Mouse (Mus musculus): ENCODE data around the gene Son. TPM values are rescaled to one million over a fixed set of nuclear protein-coding genes. Genes with fewer than 3 reads are reported as not detected.

Son gene
- total RNA-seq (2021): 10 to 100 TPM; 89.3 to 90.5 TPM
- long read RNA-seq, experiment 1, full-length matches to known transcripts: 1 of 49 reads
- long read RNA-seq, experiment 1, partial matches to known transcripts: 42 of 49 reads
- long read RNA-seq, experiment 1, other reads (novel, unspliced or antisense): 6 of 49 reads
- long read RNA-seq, experiment 2, full-length matches to known transcripts: 2 of 44 reads
- long read RNA-seq, experiment 2, partial matches to known transcripts: 37 of 44 reads
- long read RNA-seq, experiment 2, other reads (novel, unspliced or antisense): 5 of 44 reads

DNA sequence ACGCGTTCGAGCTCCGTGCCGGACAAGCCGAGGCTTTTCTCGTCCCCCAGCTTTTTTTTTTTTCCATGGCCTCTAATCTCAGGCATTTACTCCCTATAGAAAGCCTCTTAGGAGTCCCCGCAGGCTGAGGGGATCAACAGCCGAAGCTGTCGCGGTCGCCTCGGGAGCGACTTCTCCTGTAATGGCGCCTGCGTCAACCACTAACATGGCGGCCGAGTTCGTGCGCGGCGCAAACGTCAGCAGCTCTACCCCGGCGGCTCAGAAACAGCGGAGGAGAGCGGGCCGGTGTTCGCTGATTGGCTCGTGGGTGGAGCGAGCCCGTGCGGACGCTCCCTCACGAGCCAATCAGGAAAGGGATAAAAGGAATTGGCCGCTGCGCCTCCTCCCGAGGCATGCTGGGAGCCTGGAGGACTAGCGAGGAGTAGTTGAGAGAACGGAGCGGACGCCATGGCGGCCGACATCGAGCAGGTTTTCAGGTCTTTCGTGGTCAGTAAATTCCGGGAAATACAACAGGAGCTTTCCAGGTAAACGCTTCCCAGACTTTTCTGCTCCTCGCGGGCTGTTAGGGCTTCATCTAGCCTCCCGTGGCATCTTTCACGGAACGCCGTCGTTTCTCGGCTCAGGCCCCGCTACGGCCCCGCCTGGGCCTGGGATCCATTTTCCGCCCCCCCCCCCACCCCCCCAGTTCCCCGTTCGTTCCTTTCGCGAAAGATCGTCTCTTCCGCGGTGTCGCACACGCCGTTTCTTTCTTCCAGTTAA lies at the start of gene Son:
TSS of gene Son (plus strand) at position 46 of the 759 bp plus-strand sequence.
- DNase-seq: peak; percentile 98

DNA sequence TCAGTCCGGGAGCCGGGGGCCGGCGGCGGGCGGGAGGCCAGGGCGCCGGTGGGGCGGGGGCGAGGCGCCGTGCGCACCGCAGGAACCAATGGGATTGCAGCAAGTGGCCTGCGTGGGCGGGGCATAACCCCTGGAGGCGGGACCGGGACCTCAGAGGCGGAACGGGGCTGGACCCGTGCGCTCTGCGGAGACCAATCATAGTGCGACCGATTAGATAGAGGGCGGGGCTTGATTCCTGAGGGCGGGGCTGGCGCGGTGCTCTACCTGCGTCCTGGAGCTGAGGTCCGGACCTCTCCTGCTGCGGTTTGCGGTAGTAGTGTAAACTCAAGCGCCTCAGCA lies 49.7 kb upstream of the Son start, which contains the start of gene Tmem50b:
TSS of gene Tmem50b (minus strand) at position 129 of the 339 bp plus-strand sequence.
- DNase-seq: peak; percentile 99

DNA sequence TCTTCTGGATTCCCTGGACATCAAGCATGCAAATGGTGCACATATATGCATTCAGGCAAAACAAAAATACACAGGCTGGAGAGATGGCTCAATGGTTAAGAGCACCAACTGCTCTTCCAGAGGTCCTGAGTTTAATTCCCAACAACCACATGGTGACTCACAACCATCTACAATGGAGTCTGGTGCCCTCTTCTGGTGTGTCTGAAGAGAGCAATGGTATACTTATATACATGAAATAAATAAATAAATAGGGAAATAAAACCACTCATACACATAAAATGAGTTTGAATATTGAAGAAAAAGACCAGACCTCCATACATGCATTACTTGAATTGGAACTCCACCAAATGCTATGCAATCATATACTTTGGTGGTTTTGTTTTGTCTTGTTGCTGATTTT lies 48.1 kb upstream of the Son start:
- no peak for DNase-seq

DNA sequence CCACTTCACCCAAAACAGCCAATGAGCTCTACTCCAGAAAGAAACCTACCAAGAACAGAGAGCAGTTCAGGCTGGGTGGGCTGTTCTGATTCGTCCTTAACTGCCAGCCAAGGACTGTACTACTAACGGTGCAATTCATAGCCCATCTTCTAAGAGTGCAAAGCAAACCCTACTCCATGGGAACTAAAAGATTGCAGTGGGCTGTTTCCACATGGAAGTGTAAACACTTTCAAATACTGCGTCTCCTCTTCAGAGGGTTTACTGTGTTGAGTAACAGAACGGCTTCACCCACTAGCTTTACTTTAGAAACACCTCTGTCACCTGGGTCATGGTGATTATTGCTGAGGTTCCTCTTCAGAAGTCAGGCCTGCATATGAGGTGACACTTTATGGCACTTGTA lies 46.2 kb upstream of the Son start:
- no peak for DNase-seq

DNA sequence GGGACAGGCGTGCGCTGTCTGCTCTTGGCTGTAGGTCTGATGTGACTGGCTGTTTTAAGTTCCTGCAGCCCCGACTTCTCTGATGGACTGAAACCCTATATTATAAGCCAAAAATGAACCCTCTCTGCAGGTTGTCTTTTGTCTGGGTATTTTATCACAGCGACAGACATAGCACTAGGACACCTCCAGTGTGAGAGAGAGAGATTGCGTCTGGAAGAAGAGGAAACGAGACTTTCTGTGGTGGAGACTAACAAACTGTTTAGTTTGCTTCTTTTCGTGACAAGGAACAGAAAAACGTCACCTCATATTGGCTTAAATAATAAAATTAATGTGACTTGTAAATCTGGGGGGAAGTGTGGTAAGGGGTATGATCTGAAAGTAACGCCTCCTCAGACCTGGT lies 45.6 kb upstream of the Son start:
- no peak for DNase-seq

DNA sequence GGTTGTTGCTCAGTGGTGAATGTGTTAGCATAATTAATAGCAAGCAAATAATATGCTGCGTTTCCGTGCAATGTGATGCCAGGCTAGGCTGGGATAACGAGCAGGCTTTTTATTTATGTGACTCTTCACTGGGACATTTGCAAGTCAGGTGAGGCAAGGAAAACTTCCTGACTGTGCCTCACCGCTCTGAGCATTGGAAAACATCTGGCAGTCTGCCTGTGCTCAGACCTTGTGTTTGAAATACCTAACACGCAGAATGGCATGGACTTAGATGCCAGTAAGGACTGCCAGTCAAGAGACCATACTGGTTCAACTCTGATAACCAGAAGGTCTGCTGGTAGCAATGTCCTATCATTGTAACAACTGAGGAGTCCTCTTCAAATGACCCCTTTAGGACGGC lies 42.1 kb upstream of the Son start:
- no peak for DNase-seq

DNA sequence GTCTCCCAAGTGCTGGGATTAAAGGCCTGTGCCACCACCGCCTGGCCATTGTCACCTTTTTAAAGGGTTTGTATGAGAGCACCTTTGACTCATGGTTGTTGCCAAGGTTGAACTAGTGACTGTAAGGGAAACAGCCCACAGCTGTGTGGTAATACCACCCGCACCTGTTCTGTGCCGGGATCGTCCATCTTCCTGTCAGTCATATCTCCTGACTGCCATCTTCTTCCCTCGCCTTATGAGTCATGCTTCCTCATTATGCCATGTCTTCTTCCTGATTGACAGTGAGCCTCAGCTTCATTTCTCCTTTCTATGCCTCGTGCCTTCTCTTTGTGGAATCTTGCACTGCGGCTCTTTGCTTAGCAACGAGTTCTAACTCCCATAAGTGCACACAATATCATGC lies 40.3 kb upstream of the Son start:
- no peak for DNase-seq

DNA sequence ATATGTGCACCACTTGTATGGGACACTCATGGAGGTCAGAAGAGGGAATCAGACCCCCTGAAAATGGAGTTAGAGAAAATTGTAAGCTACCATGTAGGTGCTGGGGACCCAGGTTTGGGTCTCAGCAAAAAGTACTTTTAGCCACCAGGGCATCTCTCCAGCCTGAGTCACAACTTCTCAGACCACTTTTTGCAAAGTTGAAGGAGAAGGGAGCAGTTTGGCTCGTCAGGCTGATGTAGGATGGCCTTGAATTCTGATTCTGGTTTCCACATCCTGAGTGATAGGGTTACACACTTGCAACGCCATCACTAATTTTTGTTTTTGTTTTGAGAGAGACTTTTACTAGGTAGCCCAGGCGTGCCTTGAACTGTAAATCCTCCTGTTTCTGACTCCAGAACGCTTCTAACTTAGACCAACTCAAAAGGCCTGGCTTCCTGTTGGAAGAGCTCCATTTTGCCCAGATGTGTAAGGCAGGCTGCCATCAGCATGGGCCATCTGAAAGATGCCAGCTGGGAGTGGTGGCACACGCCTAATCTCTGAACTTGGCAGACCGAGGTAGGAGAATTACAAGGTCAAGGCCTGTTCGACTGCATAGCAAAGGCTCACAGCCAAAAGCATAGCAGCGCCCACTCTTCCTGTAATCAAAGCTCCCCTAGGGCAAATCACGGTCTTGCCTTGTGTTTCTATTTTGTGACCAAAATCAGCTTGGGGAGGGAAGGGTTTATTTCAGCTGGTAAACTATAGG lies 37.6 kb upstream of the Son start:
- DNase-seq: peak; percentile 24

DNA sequence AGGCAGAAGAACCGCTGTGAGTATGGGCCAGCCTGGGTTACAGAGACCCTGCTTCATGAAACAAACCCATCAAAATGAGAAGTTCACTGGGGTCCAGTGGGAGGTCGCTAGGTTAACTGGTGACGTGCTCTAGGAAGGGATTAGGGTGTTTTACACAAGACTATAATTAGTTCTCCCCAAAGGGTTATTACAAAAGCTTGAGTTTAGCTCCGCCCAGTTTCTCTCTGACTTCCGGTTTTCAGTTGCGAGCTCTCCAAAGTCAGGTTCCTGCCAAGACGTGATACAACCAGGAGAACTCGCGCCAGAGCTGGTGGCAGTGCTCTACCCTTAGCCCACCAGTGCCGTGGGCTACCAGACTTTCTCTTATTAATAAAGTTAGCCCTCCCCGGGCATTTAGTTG lies 36.1 kb upstream of the Son start:
- DNase-seq: no peak

DNA sequence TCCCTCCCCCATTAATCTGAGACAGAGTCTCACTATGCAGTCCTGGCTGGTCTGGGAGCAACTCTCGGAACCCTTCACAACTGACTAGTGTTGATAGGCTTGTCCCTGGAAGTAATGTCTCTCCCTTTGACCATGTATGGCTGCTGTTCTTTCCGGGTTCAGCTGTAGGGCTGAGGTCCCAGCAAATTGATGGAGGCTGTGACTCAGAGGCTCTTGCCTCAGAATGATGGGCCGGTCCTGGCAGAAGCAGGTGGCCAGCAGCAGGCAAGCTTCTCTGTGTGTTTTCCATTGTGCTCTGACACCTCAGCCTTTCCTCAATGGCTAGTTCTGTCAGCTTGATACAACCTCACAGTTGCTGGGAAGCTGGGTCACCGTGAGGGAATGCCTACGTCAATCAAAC lies 34.8 kb upstream of the Son start:
- no peak for DNase-seq

DNA sequence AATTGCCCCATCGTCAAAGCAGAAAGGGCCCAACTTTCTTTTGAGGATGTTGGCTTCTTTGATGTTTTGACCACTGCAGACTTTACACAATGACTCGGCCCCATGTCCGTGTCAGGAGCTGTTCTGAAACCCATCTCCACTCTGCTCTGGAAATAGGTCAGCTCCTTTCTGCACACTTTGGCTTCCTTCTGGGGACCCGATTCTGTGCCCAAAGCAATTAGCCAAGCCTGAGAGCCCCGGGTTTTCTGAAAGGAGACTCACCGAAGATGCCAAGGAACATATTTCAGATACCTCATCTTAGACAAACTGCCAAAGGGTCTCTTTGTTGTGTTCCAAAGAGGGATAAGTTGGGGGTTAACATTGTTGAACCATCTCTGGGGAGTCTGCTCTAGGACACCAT lies 32.8 kb upstream of the Son start:
- DNase-seq: no peak

DNA sequence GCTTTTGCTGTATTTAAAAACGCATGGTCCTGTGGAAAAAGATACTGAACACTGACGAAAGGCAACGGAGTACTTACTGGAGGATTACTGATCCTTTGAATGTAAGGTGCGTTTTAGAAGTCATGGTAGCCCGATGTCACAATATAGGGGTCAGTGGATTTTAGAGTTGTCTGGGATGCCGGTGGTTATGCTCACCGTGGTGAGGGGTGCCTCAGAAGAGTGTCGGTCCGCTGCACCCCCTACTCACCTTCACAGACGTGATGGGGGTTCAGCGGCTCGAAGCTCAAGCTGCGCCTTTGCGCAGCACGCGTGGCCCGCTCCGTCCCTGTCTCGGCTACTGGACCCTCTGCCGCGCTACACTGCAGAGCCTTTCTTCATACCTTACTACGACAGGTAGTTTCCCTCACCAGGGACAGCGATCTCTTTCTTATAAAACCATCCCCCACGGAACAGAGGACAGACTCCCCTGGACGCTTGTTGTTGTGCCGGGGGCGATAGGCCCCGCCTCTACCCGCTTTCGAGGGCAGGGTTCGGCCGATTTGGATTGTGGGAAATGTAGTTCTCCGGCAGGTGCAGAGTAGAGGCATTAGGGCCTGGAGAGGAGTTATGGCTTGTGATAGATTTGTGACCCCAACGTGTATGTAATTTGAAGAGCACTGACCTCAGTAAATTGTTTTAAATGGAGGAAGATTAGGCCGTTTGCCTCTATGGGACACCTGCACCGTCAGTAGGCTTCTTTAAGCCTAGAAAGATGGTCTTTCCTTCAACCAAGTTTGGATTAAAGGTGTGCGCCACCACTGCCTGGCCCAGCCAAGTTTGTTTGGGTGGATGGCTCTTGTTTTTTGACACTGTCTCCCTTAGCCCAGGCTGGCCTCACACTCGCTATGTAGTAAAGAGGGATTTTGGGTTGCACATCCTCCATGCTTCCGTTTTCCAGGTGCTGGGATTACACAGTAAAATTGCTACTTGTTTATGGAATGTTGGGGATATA lies 28.5 kb upstream of the Son start, which contains the start of gene Dnajc28:
TSS of gene Dnajc28 (minus strand) at position 516 of the 991 bp plus-strand sequence.
- peak; percentile 75 for DNase-seq

DNA sequence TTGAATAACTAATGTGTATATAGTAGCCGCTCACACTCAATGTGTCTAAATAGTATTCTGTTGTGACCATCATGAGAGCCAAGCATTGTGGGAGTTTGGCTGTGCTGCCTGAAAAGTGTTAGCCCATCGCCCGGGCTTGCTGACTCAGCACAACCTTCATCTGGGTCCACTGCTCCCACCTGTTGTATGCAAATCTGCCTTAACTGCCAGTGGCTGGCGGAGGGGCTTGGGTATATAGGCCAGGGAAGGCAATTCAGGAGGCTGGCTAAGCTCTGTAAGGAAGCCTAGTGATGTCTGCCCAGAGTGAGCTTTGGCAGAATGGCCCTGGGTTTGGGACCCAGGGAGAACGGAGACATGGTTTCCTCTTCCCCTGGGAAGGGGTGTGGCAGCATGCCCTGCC lies 27.1 kb upstream of the Son start:
- DNase-seq: no peak

DNA sequence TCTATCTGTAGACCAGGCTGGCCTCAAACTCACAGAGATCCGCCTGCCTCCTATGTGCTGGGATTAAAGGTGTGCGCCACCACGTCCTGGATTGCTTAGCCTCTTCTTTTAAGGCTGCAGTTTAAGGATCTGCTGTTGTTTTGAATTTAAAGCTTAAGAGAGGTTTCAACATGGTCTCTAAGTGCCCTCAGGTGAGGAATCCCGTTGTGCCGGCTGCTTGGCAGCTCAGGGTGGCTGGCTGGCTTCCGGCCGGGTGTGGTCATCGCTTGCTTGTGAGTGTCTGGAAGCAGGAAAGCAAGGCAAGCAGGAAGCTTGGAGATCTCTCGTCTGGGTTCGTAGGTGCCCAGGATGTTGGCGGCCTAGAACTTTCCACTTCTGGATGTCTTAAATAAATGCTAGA lies 26.3 kb upstream of the Son start:
- no peak for DNase-seq

DNA sequence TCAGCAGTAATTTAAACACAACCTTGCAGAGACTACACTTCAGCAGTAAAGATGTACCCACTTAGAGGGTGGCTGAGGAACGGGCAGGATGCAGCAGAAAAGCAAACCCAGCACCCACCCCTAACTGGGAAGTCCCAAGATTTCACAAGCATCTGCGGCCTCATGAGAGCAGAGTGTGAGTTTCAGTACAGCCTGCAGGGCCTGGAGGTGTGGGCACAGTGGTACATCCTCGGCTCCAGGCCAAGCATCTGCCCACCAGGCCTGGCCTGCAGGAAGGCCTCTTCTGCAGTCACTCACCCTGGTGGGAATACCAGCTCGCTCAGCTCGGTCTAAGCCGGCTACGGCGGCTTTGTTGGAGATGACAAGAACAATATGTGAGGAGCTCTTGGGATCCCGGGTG lies 24.2 kb upstream of the Son start:
- no peak for DNase-seq

DNA sequence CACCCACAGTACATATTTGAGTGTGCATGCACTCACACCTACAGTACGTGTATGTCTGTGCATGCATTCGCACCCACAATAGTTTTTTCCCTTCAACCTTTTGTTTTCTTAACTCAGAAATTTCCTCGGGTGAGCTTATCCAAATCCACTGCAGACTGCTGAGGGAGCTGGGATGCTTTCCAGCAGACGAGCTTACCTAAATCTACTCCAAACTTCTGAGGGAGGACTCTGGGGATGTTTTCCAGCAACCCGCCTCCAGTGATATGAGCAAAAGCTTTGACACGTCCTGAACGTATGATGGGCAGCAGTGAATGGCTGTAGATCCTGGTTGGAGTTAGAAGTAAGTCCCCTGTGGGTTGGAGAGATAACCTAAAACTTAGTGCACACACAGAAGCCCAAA lies 19.5 kb upstream of the Son start:
- no peak for DNase-seq

DNA sequence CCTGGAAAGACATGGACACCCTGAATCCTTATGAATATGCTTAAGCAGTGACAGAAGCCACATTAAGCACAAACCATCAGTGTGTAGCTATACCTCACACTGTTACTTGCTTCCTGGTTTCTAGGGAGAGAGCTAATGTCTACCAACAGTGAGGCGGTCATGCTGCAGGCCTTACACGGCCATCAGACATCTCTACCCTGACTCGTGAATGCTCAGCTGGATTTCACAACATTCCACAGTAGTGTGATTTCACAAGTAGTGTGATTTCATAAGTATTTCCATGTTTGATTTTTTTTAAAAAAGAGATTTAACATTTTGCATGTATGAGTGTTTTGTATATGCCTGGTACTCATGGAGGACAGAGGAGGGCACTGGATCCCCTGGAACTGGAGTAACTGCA lies 18.6 kb upstream of the Son start:
- no peak for DNase-seq

DNA sequence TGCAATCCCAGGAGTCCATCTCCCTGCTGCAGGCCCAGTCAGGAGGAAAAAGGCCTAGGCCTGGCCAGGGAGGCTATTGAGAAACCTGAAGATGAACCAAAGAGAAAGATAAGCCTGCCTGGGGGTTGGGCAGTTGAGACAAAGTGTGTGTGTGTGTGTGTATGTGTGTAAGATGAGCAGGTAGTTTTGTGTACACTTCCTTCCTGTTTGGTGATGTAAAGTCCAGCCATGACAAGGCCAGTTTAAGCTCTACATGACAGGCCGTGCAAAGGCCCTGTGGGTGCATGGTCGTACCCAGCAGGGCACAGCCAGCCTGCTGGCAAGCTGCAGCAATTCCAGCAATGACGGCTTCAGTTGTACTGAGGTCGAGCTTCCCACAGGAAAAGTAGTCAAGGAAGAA lies 17.6 kb upstream of the Son start:
- no peak for DNase-seq

DNA sequence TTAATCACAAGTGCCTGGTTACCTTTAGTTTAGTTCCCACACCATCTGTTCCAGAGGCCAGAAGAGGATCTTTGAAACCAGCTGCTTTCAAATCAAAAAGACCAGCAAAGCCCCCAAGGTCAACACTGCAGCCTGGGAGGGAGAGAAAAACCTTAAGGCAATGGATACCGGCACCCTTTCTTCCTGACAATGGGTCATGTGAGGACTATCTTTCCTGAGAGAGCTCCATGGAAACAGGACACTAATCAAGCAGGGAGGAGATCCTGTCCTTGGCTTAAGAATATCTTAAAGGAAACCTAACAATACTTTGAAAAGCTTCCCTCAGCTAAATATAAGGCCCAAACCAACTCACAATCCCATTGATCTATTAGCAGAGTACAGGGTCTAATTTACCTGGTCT lies 16.7 kb upstream of the Son start:
- DNase-seq: no peak

DNA sequence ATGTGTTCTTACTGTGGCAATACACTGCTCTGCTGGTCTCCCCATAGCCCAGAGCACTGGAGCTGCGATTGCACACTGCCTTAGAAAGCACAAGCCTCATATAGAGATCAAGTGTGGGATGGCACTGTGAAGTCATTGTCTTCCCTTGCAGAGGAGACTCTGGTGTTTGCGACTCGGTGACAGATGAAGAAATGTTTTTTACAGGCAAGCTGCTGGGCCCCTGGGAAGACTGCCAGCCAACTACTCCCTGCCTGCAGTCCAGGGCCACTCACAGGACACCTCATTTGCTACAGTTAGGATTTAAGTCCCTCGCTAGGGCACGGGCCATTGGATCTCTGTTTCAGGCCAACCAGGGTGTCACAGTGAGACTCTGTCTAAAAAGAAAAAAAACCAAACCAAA lies 14.9 kb upstream of the Son start:
- no peak for DNase-seq

DNA sequence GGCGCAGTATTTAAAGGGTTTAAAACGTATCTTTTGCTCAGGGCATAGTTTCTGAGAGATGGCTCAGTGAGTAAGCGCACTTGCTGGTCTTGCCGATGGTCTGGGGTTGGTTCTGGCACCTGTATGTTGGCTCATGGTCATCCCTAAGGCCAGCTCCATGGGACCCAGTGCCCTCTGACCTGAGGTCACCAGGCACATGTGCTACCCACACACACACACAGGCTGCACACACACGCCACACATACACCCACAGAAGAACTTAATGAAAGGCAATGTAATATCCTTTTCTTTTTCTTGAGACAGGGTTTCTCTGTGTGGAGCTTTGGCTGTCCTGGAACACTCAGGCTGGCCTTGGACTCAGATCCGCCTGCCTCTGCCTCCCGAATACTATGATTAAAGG lies 14.4 kb upstream of the Son start:
- DNase-seq: no peak

DNA sequence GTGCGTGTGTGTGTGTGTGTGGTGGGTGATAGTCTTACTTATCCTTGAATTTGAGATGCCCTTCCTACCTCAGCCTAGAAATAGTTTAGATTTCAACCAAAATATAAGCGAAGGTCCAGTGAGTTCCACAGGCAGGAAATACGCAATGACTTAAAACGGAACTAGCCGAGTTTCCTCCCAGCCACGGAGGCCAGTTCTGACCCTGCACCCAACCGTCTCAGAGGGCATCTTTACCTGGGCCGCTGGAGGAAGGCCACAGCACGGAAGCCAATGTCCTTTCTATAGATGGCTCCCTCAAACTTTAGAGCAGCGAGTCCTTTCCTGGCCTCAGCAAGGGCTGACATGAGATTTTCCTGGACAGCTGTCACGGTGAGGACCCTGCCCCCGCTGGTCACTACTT lies 13.7 kb upstream of the Son start:
- DNase-seq: no peak
